Mouse (Mus musculus): Measurements from ENCODE around the gene Gtf2i. TPM values are rescaled to one million over a fixed set of nuclear protein-coding genes. Genes with fewer than 3 reads are reported as not detected.

Gtf2i gene
- polyA plus RNA-seq, 1 experiment from 2014 or later: 225 TPM

Small RNAs within 50 kb of the gene (microRNA-seq; reads per million reads assigned to microRNA genes)
- not detected for gene Mir3965

Other genes with a start within 250 kb of the Gtf2i start
- gene Castor2, start 215.0 kb downstream of the Gtf2i start, polyA plus RNA-seq (2015; fragmentation: Nextera tagmentation; extraction: Ambion mirVana): 6.0 and 7.0 TPM in 2 replicates
- gene Rcc1l, start 138.0 kb downstream of the Gtf2i start, polyA plus RNA-seq (2015; fragmentation: Nextera tagmentation; extraction: Ambion mirVana): 29.1 and 36.9 TPM in 2 replicates
- gene Gtf2ird2, start 130.7 kb downstream of the Gtf2i start, polyA plus RNA-seq (2015; fragmentation: Nextera tagmentation; extraction: Ambion mirVana): 12.6 and 13.0 TPM in 2 replicates
- gene Ncf1, start 85.1 kb downstream of the Gtf2i start, polyA plus RNA-seq (2015; fragmentation: Nextera tagmentation; extraction: Ambion mirVana): 4.4 and 5.2 TPM in 2 replicates
- 130 TPM in 2 replicates for gene Gtf2ird1, start 142.0 kb upstream of the Gtf2i start, polyA plus RNA-seq (2015; fragmentation: Nextera tagmentation; extraction: Ambion mirVana)
- gene Clip2, start 237.7 kb upstream of the Gtf2i start, polyA plus RNA-seq (2015; fragmentation: Nextera tagmentation; extraction: Ambion mirVana): 5.4 and 5.8 TPM in 2 replicates
- 0.10 and 0.12 TPM in 2 replicates for gene Syna, start 245.4 kb upstream of the Gtf2i start, polyA plus RNA-seq (2015; fragmentation: Nextera tagmentation; extraction: Ambion mirVana)

Data from embryonic facial prominence, embryonic 13.5 days (tissue).